8 mouse cellular contexts compared by ENCODE assay signal in the genomic region with DNA sequence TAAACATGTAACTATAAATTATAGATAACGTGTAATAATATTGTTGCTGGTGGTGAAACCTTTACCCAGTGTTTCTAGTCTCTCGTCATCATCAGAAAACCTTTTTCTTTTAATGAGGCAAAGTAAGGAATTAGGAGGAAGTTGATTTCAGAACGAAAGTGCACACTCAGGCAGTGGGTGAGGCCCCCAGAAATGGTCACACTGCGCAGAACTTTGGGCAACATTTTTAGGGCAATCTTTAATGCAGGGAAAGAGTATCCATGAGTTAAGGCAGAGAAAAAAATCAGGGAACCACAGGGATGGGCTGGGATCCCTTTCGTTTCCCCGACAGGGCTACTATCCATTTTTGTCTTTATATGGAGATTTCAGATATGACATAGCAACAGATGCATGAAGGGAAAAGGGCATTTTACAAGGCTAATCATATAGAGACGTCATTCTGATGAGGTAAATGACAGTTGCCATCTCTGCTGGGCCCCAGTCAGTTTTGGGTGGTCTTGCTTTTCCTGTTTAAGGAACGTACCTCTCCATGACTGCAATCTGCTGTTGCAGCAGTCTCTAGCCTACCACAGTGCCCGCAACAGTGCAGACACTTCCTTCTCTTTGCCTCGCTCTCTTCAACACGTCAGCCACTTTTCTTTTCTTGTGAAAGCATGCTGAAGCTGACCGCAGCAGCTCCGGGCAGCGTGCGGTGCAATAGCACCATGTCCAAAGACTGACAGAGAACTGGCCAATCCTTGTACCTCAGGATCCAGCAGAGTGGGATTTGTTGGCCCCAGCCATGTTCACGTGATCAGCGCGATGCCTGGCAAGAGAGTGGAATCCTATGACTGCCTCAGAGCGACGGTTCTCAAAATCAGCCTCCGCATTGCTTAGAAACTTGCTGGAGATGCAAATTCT. TPM values are rescaled to one million over a fixed set of nuclear protein-coding genes. Genes with fewer than 3 reads are reported as not detected.
DNase-seq lines count a peak whose midpoint lies in the region; ATAC-seq lines count a peak whose summit lies in the region.

No protein-coding gene starts in this region.

- peak; percentile 15 for DNase-seq in testis, postnatal 14 days (ENCODE audit: low spot score)
- DNase-seq in testis, postnatal 10 days (ENCODE audit: low spot score), result no peak
- peak; percentile 30 for DNase-seq in embryo, embryonic 11 days
- peak; percentile 23 to 45 for DNase-seq in kidney, postnatal 36 days
- DNase-seq in yolk sac, embryonic 10.5 days (ENCODE audit: low spot score), result peak; percentile 11

- peak overlapping the region; percentile 3; the same call in 1 of the 2 replicates for H3K4me3 ChIP-seq in heart, embryonic 11.5 days (ENCODE audit: low read depth, low read length)
- peak overlapping the region; percentile 22; the same call in 1 of the 2 replicates for H3K4me3 ChIP-seq in liver, embryonic 16.5 days (ENCODE audit: low read depth, low read length)
- no peak overlapping the region for H3K4me3 ChIP-seq in neural tube, embryonic 14.5 days (ENCODE audit: low read depth, low read length)

- H3K27ac ChIP-seq in heart, embryonic 11.5 days (ENCODE audit: low read depth, low read length), result no peak overlapping the region
- H3K27ac ChIP-seq in liver, embryonic 16.5 days (ENCODE audit: low read length), result peak overlapping the region; percentile 56
- no peak overlapping the region for H3K27ac ChIP-seq in neural tube, embryonic 14.5 days (ENCODE audit: low read depth, low read length)

- H3K36me3 ChIP-seq in heart, embryonic 11.5 days (ENCODE audit: control insufficient read depth, insufficient read depth, low read length), result no peaks in the 10 kb centered on the region
- H3K36me3 ChIP-seq in liver, embryonic 16.5 days (ENCODE audit: control insufficient read depth, insufficient read depth), result no peaks in the 10 kb centered on the region
- H3K36me3 ChIP-seq in neural tube, embryonic 14.5 days (ENCODE audit: control insufficient read depth, insufficient read depth, low read length), result no peaks in the 10 kb centered on the region

- no peaks in the 10 kb centered on the region for H3K4me1 ChIP-seq in heart, embryonic 11.5 days (ENCODE audit: control insufficient read depth, insufficient read depth, low read length)
- H3K4me1 ChIP-seq in liver, embryonic 16.5 days (ENCODE audit: control insufficient read depth, low read depth, low read length), result no peaks in the 10 kb centered on the region
- no peaks in the 10 kb centered on the region for H3K4me1 ChIP-seq in neural tube, embryonic 14.5 days (ENCODE audit: control insufficient read depth, insufficient read depth, low read length)

- H3K27me3 ChIP-seq in heart, embryonic 11.5 days (ENCODE audit: control insufficient read depth, insufficient read depth, low read length), result 0 out of 2 replicates have a peak, but pooled peaks cover 2% of the 10 kb centered on the region
- no peaks in the 10 kb centered on the region for H3K27me3 ChIP-seq in liver, embryonic 16.5 days (ENCODE audit: control insufficient read depth, insufficient read depth, low read depth, low read length)
- H3K27me3 ChIP-seq in neural tube, embryonic 14.5 days (ENCODE audit: control insufficient read depth, insufficient read depth, low read length), result no peaks in the 10 kb centered on the region

- H3K4me2 ChIP-seq in heart, embryonic 11.5 days, result peak overlapping the region; percentile 52
- H3K4me2 ChIP-seq in liver, embryonic 16.5 days (ENCODE audit: low read depth, low read length), result peak overlapping the region; percentile 32
- H3K4me2 ChIP-seq in neural tube, embryonic 14.5 days (ENCODE audit: low read depth, low read length), result 0 out of 2 replicates have a peak overlapping the region, but pooled peaks have one; percentile 11

- H3K9ac ChIP-seq in heart, embryonic 11.5 days (ENCODE audit: low read depth, low read length), result 0 out of 2 replicates have a peak overlapping the region, but pooled peaks have one; percentile 34
- H3K9ac ChIP-seq in liver, embryonic 16.5 days (ENCODE audit: low read depth, low read length), result no peak overlapping the region
- H3K9ac ChIP-seq in neural tube, embryonic 14.5 days (replicated peaks; ENCODE audit: low read depth, low read length), result no peak overlapping the region

- ATAC-seq in heart, embryonic 11.5 days (replicated peaks; ENCODE audit: insufficient number of reproducible peaks, low FRiP score, low TSS enrichment), result no peak
- peak; percentile 66 for ATAC-seq in liver, embryonic 16.5 days (ENCODE audit: low read depth)
- ATAC-seq in neural tube, embryonic 14.5 days (ENCODE audit: low read depth), result no peak

- WGBS in heart, embryonic 11.5 days (ENCODE audit: insufficient replicate concordance), result 51% methylated on average over 21 of the region's 21 CpGs
- 21% methylated on average over 21 of the region's 21 CpGs for WGBS in liver, embryonic 16.5 days (ENCODE audit: insufficient replicate concordance)
- WGBS in neural tube, embryonic 14.5 days, result 64% methylated on average over 21 of the region's 21 CpGs

- no peaks in the 10 kb centered on the region for H3K9me3 ChIP-seq in heart, embryonic 11.5 days (replicated peaks; ENCODE audit: control insufficient read depth, low read length)
- no peaks in the 10 kb centered on the region for H3K9me3 ChIP-seq in liver, embryonic 16.5 days (replicated peaks; ENCODE audit: control insufficient read depth, low read length)
- no peaks in the 10 kb centered on the region for H3K9me3 ChIP-seq in neural tube, embryonic 14.5 days (ENCODE audit: control insufficient read depth, low read length)

RNA-seq across cellular contexts. Expression of a gene that starts 20.7 kb away (rescaled TPM):
- 0.23 TPM in 1 of 2 replicates, not detected in the other for polyA plus RNA-seq in heart, embryonic 11.5 days (2014; fragmentation: Nextera tagmentation; extraction: Ambion mirVana)
- 4.1 and 4.3 TPM in 2 replicates for polyA plus RNA-seq in liver, embryonic 16.5 days (2015; fragmentation: Nextera tagmentation; extraction: Ambion mirVana)
- 0.49 TPM in 1 of 2 replicates, not detected in the other for polyA plus RNA-seq in neural tube, embryonic 14.5 days (2014; fragmentation: Nextera tagmentation; extraction: Ambion mirVana)

RNA-seq across cellular contexts. Expression of a gene that starts 21.7 kb away (rescaled TPM):
- 0.59 TPM in 1 of 2 replicates, not detected in the other for polyA plus RNA-seq in heart, embryonic 11.5 days (2014; fragmentation: Nextera tagmentation; extraction: Ambion mirVana)
- 6.1 and 6.7 TPM in 2 replicates for polyA plus RNA-seq in liver, embryonic 16.5 days (2015; fragmentation: Nextera tagmentation; extraction: Ambion mirVana)
- polyA plus RNA-seq in neural tube, embryonic 14.5 days (2014; fragmentation: Nextera tagmentation; extraction: Ambion mirVana), result 0.20 and 0.75 TPM in 2 replicates
